Mouse (Mus musculus) intestine, embryonic 15.5 days (tissue): ENCODE measurements around the gene Nutf2-ps1. TPM values are rescaled to one million over a fixed set of nuclear protein-coding genes. Genes with fewer than 3 reads are reported as not detected.

Source experiments
- ATAC-seq: fragments of 200-750 bp; cut with Nextera tagmentation; 2 replicates; pipeline ENCODE4 v1.8.0; 2017; ENCODE audit warnings: moderate TSS enrichment, moderate library complexity
- H3K27ac ChIP-seq: fragments of 300-500 bp; sonication (generic); 2 replicates; pipeline ENCODE4 v1.5.1; 2015; ENCODE audit warnings: mild to moderate bottlenecking, inconsistent platforms
- H3K27me3 ChIP-seq: fragments of 300-500 bp; sonication (generic); replicated peaks from 2 replicates; pipeline ENCODE4 v1.6.1; 2015; ENCODE audit warnings: inconsistent platforms
- H3K36me3 ChIP-seq: fragments of 300-500 bp; sonication (generic); 2 replicates; pipeline ENCODE4 v1.6.1; 2015; ENCODE audit warnings: inconsistent platforms
- H3K4me1 ChIP-seq: fragments of 300-500 bp; sonication (generic); replicated peaks from 2 replicates; pipeline ENCODE4 v1.6.1; 2015; ENCODE audit warnings: inconsistent platforms
- H3K4me2 ChIP-seq: fragments of 300-500 bp; sonication (generic); replicated peaks from 2 replicates; pipeline ENCODE4 v1.6.1; 2015; ENCODE audit warnings: mild to moderate bottlenecking, inconsistent platforms
- H3K4me3 ChIP-seq: fragments of 300-500 bp; sonication (generic); replicated peaks from 2 replicates; pipeline ENCODE4 v1.5.1; 2015; ENCODE audit warnings: inconsistent platforms
- H3K9ac ChIP-seq: fragments of 300-500 bp; sonication (generic); 2 replicates; pipeline ENCODE4 v1.6.1; 2015; ENCODE audit warnings: inconsistent platforms
- H3K9me3 ChIP-seq: fragments of 300-500 bp; sonication (generic); 2 replicates; pipeline ENCODE4 v1.6.1; 2016; ENCODE audit warnings: inconsistent platforms
- WGBS: fragments of 180-500 bp; shearing (Covaris S2); methylation state at CpG from one replicate; pipeline ENCODE4 v1.1.7; 2015; 5-methylcytosine and 5-hydroxymethylcytosine counted together
- polyA plus RNA-seq: library from polyadenylated mRNA; unstranded; fragments of >200 nt; fragmentation: Nextera tagmentation; extraction: Ambion mirVana; gene quantifications from 2 replicates; pipeline ENCODE4 v1.2.1, GENCODE M21; 2015

Nutf2-ps1 gene
- polyA plus RNA-seq, 1 experiment from 2014 or later = 366 TPM

- H3K27me3 ChIP-seq = no peaks in the 10 kb centered on the region
- no peak overlapping the region for H3K4me3 ChIP-seq
- peaks cover 11% of the 10 kb centered on the region for H3K36me3 ChIP-seq
- no peak for ATAC-seq
- no peaks in the 10 kb centered on the region for H3K9me3 ChIP-seq
- no peak overlapping the region for H3K4me2 ChIP-seq
- no peak overlapping the region for H3K27ac ChIP-seq
- no peaks in the 10 kb centered on the region; the same call in 1 of the 2 replicates for H3K4me1 ChIP-seq
- H3K9ac ChIP-seq = no peak overlapping the region
- 31% methylated on average over 5 of the region's 5 CpGs for WGBS
These were observed 45.3 kb downstream of the Nutf2-ps1 start for GRCm38 (mm10) chr19:53543602-53544001.

DNA sequence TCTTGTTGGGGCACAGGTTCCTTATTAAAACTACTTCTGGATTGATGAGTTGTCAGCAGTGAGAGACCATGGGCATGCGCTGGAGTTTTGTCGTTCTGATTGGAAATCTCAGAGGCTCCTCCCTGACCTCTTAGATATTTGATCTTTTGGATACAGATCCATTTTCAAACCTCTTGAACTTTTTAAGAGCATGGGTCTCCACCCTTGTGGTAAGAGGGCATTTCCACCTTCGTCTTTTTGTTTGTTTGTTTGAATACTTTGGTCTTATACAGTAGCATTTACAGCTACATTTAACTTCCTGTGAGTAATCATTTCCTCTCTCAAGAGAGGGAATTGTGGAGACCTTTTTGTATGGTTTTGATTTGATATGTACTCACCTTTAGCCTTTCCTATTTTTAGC lies 49.6 kb downstream of the Nutf2-ps1 start:
- no peaks in the 10 kb centered on the region for H3K27me3 ChIP-seq
- H3K9me3 ChIP-seq = no peaks in the 10 kb centered on the region
- 74% methylated on average over 3 of the region's 3 CpGs for WGBS
- no peak overlapping the region for H3K4me2 ChIP-seq
- no peak for ATAC-seq
- H3K36me3 ChIP-seq = peaks cover 11% of the 10 kb centered on the region
- no peak overlapping the region for H3K4me3 ChIP-seq
- H3K4me1 ChIP-seq = peaks cover 4% of the 10 kb centered on the region; the same call in 1 of the 2 replicates
- no peak overlapping the region for H3K27ac ChIP-seq
- H3K9ac ChIP-seq = no peak overlapping the region

DNA sequence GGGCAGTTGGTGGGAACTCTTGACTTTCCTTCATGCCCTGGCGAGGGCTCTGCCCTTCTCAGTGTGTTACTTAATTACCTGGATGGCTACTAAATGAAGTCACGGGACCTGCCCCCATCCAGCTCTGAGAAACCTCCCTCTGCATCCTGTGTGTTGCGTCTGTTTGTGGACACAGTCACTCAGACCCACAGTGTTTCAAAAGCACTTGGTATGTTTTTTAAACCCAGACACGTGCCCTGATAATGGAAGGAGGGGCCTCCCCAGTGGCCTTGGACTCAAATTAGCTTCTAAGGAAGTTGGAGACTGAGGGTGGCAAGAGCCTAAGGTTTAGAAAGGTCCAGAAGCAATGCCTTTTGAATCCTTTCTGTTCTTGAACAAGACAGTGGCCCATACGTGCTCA lies 50.1 kb downstream of the Nutf2-ps1 start:
- no peak overlapping the region for H3K9ac ChIP-seq
- H3K4me1 ChIP-seq = peaks cover 4% of the 10 kb centered on the region; the same call in 1 of the 2 replicates
- no peaks in the 10 kb centered on the region for H3K27me3 ChIP-seq
- peaks cover 11% of the 10 kb centered on the region for H3K36me3 ChIP-seq
- H3K27ac ChIP-seq = no peak overlapping the region
- H3K4me3 ChIP-seq = no peak overlapping the region
- H3K4me2 ChIP-seq = no peak overlapping the region
- WGBS = 64% methylated on average over 5 of the region's 5 CpGs
- ATAC-seq = no peak
- H3K9me3 ChIP-seq = no peaks in the 10 kb centered on the region

Other genes starting within 250 kb of the Nutf2-ps1 start
- gene Gm10197, start 217.3 kb downstream of the Nutf2-ps1 start, polyA plus RNA-seq = 1.4 TPM in 1 of 2 replicates, not detected in the other
- gene Smndc1, start 198.5 kb downstream of the Nutf2-ps1 start, polyA plus RNA-seq = 42.0 and 42.7 TPM in 2 replicates
- gene Dusp5, start 60.0 kb downstream of the Nutf2-ps1 start, polyA plus RNA-seq = 8.7 and 9.0 TPM in 2 replicates
- gene Smc3, start 11.3 kb upstream of the Nutf2-ps1 start, polyA plus RNA-seq = 57.0 and 63.2 TPM in 2 replicates
- gene Rbm20, start 88.2 kb upstream of the Nutf2-ps1 start, polyA plus RNA-seq = 0.77 and 0.80 TPM in 2 replicates